Mouse (Mus musculus) C2C12 (cell line): ENCODE measurements around the gene Hfe2. TPM values are rescaled to one million over a fixed set of nuclear protein-coding genes. Genes with fewer than 3 reads are reported as not detected.

Experiments used
- H3K27me3 ChIP-seq: one replicate; pipeline ENCODE4 v1.6.1; 2011; ENCODE audit not compliant: control insufficient read depth, insufficient read depth, insufficient read length
- H3K36me3 ChIP-seq: one replicate; pipeline ENCODE4 v1.6.1; 2011; ENCODE audit not compliant: control insufficient read depth, insufficient read depth
- H3K4me3 ChIP-seq: one replicate; pipeline ENCODE4 v1.5.1; 2011; ENCODE audit warnings: mild to moderate bottlenecking, control low read depth; ENCODE audit not compliant: poor library complexity, insufficient read depth, severe bottlenecking
- H3K79me2 ChIP-seq: one replicate; pipeline ENCODE4 v1.6.1; 2011; ENCODE audit not compliant: control insufficient read depth, insufficient read depth
- H3K79me3 ChIP-seq: one replicate; pipeline ENCODE4 v1.6.1; 2011; ENCODE audit warnings: low read depth, control low read depth
- H3ac ChIP-seq: one replicate; pipeline ENCODE3; 2011; ENCODE audit warnings: low read depth; ENCODE audit not compliant: control insufficient read depth, insufficient read length
- CEBPB ChIP-seq: IDR thresholded peaks from one replicate; pipeline ENCODE4 v1.6.1; 2011; ENCODE audit warnings: low read depth, mild to moderate bottlenecking, control low read depth, moderate library complexity
- CTCF ChIP-seq: IDR thresholded peaks from one replicate; pipeline ENCODE4 v1.5.1; 2011; ENCODE audit not compliant: control insufficient read depth, insufficient read depth, insufficient read length
- FOSL1 ChIP-seq: IDR thresholded peaks from one replicate; pipeline ENCODE4 v1.8.0; 2011; ENCODE audit warnings: mild to moderate bottlenecking, low read length; ENCODE audit not compliant: poor library complexity, insufficient read depth, severe bottlenecking
- MAX ChIP-seq: IDR thresholded peaks from one replicate; pipeline ENCODE4 v1.6.1; 2011; ENCODE audit warnings: mild to moderate bottlenecking, control low read depth
- MYOD1 ChIP-seq: IDR thresholded peaks from one replicate; pipeline ENCODE4 v1.6.1; 2011; ENCODE audit warnings: low read depth; ENCODE audit not compliant: control insufficient read depth, insufficient read length
- MYOG ChIP-seq: IDR thresholded peaks from one replicate; pipeline ENCODE4 v1.6.1; 2011; ENCODE audit not compliant: control insufficient read depth, insufficient read length; ENCODE audit errors: extremely low read depth
- USF1 ChIP-seq: IDR thresholded peaks from one replicate; pipeline ENCODE4 v1.6.1; 2011; ENCODE audit warnings: low read depth, mild to moderate bottlenecking, control low read depth, moderate library complexity
- polyA plus RNA-seq: library from polyadenylated mRNA; unstranded; fragments of >200 nt; fragmentation: generic; extraction: Trizol; gene quantifications from one replicate; pipeline ENCODE4 v1.2.1, GENCODE M21; 2012; ENCODE audit warnings: missing spikeins

Gene Hfe2
- polyA plus RNA-seq, 1 experiment, result 0.23 TPM

DNA sequence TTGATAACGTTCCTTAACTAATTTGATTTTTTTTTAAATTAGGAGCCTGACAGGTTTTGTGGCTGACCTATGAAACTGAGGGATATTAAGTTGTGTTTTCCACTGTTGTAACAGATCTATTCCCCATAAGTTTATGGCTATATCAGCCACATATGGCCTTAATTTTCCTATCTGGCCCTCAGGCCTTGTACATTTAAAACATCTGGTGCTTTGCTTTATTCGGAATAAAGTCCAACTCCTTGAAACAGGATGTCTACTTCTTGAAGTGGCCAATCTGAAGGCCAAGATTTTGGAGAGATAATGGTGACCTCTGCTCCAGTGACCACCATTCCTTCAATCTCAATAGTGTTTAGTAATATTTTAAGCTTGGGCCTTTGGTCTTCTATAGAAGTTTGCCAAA lies 14.3 kb downstream of the Hfe2 start:
- H3K27me3 ChIP-seq, result no peaks in the 10 kb centered on the region
- TF ChIP-seq FOSL1, result no peak
- no peak for TF ChIP-seq MYOD1
- TF ChIP-seq USF1, result no peak
- TF ChIP-seq CTCF, result no peak
- no peaks in the 10 kb centered on the region for H3K79me2 ChIP-seq
- H3K4me3 ChIP-seq, result no peak overlapping the region
- H3K36me3 ChIP-seq, result no peaks in the 10 kb centered on the region
- no peak overlapping the region for H3ac ChIP-seq
- no peaks in the 10 kb centered on the region for H3K79me3 ChIP-seq

DNA sequence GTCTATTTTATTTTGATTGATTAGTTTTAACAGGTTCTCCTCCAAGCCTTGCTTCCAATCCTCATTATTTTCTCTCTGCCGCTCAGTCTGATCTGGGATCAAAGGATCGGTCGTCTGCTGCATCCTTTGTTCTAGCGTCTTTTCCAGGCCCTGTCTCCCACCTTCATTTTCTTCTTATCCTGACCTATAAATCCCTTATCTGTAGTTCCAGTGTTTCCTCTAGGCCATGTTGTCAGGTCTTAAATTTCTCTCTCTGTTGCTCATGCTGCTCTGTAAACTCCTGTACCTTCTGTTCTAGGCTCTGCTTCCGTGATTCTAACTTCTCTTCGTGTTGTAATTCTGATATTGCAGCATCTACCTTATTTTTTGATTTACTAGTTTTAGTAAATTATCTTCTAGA lies 15.8 kb downstream of the Hfe2 start:
- Histone ChIP-seq H3K36me3 (no peaks in the 10 kb centered on the region), H3ac (no peak overlapping the region), H3K27me3 (no peaks in the 10 kb centered on the region), H3K79me2 (no peaks in the 10 kb centered on the region), H3K4me3 (no peak overlapping the region), H3K79me3 (no peaks in the 10 kb centered on the region)
- TF ChIP-seq FOSL1, result no peak
- no peak for TF ChIP-seq CTCF
- TF ChIP-seq MYOD1, result no peak
- TF ChIP-seq CEBPB, result no peak
- TF ChIP-seq USF1, result no peak
- TF ChIP-seq MYOG, result no peak
- no peak for TF ChIP-seq MAX

DNA sequence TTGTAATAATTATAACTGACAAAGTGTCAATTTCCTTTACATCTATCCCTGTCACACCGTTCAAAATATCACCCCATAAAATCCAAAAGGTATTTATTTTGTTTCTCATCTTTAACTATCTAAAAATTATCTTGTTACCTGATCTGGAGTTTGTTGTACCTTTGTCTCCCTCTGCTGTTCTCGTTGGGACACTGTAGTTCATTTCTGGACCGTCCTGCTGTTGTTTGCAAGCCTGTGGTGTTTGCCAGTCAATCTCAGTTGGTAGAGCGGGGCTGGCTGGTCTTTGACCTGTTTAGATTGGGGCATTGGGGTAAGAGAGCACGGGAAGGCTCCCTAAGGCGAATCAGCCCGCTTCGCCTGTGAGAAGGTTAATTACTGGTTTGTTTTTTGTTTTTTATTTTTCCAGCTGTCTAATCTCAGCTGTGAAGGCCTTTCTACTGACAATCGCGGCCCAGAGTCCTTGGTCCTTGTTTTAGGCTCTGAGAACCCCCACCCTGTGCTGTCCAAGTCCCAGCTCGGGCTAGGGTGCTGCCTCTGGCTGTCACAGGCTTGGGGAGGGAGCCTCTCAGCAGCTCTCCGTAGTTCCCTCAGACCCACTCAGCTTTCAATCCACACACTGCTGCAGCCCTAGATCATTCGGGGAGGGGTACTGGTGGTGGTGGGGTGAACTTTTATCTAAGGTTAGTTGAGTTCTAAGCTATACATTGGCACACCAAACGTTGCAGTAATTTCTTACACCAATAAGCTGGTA lies 16.5 kb downstream of the Hfe2 start:
- H3K4me3 ChIP-seq, result no peak overlapping the region
- H3K36me3 ChIP-seq, result no peaks in the 10 kb centered on the region
- H3K79me2 ChIP-seq, result no peaks in the 10 kb centered on the region
- TF ChIP-seq CTCF (no peak), CEBPB (no peak)
- H3K79me3 ChIP-seq, result no peaks in the 10 kb centered on the region
- H3K27me3 ChIP-seq, result no peaks in the 10 kb centered on the region
- no peak overlapping the region for H3ac ChIP-seq

DNA sequence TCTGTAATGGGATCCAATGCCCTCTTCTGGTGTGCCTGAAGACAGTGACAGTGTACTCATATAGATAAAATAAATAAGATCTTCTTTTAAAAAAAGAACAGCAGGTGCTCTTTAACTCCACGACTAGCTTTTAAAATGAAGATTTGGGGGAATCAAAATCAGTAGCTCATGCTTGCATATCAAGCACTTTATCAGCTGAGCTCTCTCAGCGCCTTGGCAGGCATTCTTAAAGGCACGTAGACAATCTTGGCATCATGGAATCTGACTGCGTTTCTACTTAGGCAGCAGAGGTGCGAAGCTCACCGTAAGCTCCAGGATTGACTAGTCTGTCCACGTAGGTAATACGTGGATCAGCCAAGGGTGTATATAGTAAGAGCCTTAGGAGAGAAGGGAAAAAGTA lies 17.6 kb downstream of the Hfe2 start:
- Histone ChIP-seq H3K79me2 (no peaks in the 10 kb centered on the region), H3K27me3 (no peaks in the 10 kb centered on the region), H3K79me3 (no peaks in the 10 kb centered on the region), H3ac (no peak overlapping the region), H3K4me3 (no peak overlapping the region), H3K36me3 (no peaks in the 10 kb centered on the region)
- no peak for TF ChIP-seq MYOD1
- TF ChIP-seq MYOG, result no peak
- no peak for TF ChIP-seq CEBPB
- TF ChIP-seq MAX, result no peak
- no peak for TF ChIP-seq CTCF
- TF ChIP-seq USF1, result no peak
- no peak for TF ChIP-seq FOSL1

DNA sequence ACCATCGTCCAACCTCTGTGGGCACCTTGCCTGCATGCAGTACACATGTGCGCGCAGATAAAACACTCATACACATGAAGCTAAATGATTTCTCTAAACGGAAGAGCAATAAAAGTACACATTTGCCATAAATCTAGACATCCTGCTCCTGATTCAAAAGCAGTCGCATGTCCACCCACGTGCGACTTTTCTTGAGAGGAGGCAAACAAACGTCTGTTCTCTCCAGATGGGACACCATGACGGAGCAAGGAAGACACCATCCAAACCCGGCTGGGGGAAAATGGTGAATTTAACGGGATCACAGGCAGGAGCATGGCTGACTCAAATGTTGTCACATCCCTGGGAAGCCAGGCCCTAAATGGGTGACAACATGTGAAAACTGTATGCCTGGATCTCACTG lies 18.4 kb downstream of the Hfe2 start:
- H3K79me2 ChIP-seq, result no peaks in the 10 kb centered on the region
- TF ChIP-seq MYOG, result no peak
- no peak for TF ChIP-seq MAX
- no peak for TF ChIP-seq MYOD1
- TF ChIP-seq FOSL1, result no peak
- no peak for TF ChIP-seq CEBPB
- TF ChIP-seq CTCF, result no peak
- no peak for TF ChIP-seq USF1
- H3K36me3 ChIP-seq, result no peaks in the 10 kb centered on the region
- H3K4me3 ChIP-seq, result no peak overlapping the region
- no peak overlapping the region for H3ac ChIP-seq
- H3K79me3 ChIP-seq, result no peaks in the 10 kb centered on the region
- no peaks in the 10 kb centered on the region for H3K27me3 ChIP-seq

DNA sequence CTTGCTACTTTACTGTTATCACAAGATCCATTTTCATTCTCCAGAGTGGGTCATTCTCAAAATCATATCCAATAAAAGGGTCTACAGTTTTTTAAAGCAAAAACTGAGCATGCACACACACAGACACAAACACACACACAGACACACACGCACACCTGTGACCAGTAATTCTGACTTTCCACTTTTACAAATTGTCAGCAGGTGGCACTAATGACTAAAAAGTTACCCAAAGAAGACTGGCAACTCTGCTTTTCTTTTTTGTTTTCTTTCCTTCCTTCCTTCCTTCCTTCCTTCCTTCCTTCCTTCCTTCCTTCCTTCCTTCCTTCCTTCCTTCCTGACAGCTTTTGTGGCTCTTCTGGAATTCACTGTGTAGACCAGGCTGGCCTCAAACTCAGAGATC lies 20.6 kb downstream of the Hfe2 start:
- H3K27me3 ChIP-seq, result no peaks in the 10 kb centered on the region
- H3K36me3 ChIP-seq, result no peaks in the 10 kb centered on the region
- H3K4me3 ChIP-seq, result no peak overlapping the region
- H3K79me2 ChIP-seq, result no peaks in the 10 kb centered on the region
- H3K79me3 ChIP-seq, result no peaks in the 10 kb centered on the region
- TF ChIP-seq CTCF (no peak), MYOD1 (no peak)
- H3ac ChIP-seq, result no peak overlapping the region
